Mouse (Mus musculus) kidney, postnatal 36 days (tissue): ENCODE measurements around the gene Ano6.

ENCODE experiments used
- DNase-seq, 2 experiments: peaks; one replicate each; pipeline ENCODE4 v3.0.0; 2021 to 2022; ENCODE audit warnings: mixed read lengths in 2 of 2

Ano6 gene

GRCm38 (mm10) chr15:95945951-95946708, 155.5 kb downstream of the Ano6 start:
- no peak for DNase-seq

- DNase-seq = no peak
Observed at GRCm38 (mm10) chr15:95948411-95948810, 157.8 kb downstream of the Ano6 start.

- no peak for DNase-seq
Observed at GRCm38 (mm10) chr15:95949336-95949735, 158.7 kb downstream of the Ano6 start.

- peak in 1 of 2 experiments; percentile 18 for DNase-seq
Observed at GRCm38 (mm10) chr15:95951497-95951896, 160.9 kb downstream of the Ano6 start.

GRCm38 (mm10) chr15:95956692-95957091, 166.0 kb downstream of the Ano6 start:
- DNase-seq = no peak

GRCm38 (mm10) chr15:95962411-95963123, 171.9 kb downstream of the Ano6 start:
- no peak for DNase-seq

- no peak for DNase-seq
Observed at GRCm38 (mm10) chr15:95963124-95963482, 172.5 kb downstream of the Ano6 start.

- no peak for DNase-seq
Observed at GRCm38 (mm10) chr15:95963533-95964250, 173.0 kb downstream of the Ano6 start.

- DNase-seq = no peak
Observed at GRCm38 (mm10) chr15:95964251-95964561, 173.6 kb downstream of the Ano6 start.

- DNase-seq = no peak
Observed at GRCm38 (mm10) chr15:95966979-95967378, 176.3 kb downstream of the Ano6 start.

- DNase-seq = no peak
Observed at GRCm38 (mm10) chr15:95967516-95968196, 177.0 kb downstream of the Ano6 start.

GRCm38 (mm10) chr15:95969596-95969995, 179.0 kb downstream of the Ano6 start:
- DNase-seq = no peak

GRCm38 (mm10) chr15:95970176-95970575, 179.5 kb downstream of the Ano6 start:
- no peak for DNase-seq

GRCm38 (mm10) chr15:95970691-95971090, 180.0 kb downstream of the Ano6 start:
- DNase-seq = no peak

- DNase-seq = peak in 1 of 2 experiments; percentile 38
Observed at GRCm38 (mm10) chr15:95971302-95971701, 180.7 kb downstream of the Ano6 start.

GRCm38 (mm10) chr15:95972156-95972555, 181.5 kb downstream of the Ano6 start:
- no peak for DNase-seq

GRCm38 (mm10) chr15:95972621-95973020, 182.0 kb downstream of the Ano6 start:
- DNase-seq = no peak

- DNase-seq = peak in 1 of 2 experiments; percentile 14
Observed at GRCm38 (mm10) chr15:95974021-95974597, 183.5 kb downstream of the Ano6 start.

- DNase-seq = no peak
Observed at GRCm38 (mm10) chr15:95976156-95976876, 185.7 kb downstream of the Ano6 start.

- no peak for DNase-seq
Observed at GRCm38 (mm10) chr15:95977169-95977938, 186.7 kb downstream of the Ano6 start.

GRCm38 (mm10) chr15:95977939-95978252, 187.3 kb downstream of the Ano6 start:
- no peak for DNase-seq
